24 mouse cellular contexts compared by ENCODE assay signal in genomic region chr8:30937449-30938075, GRCm38 (mm10).
DNase-seq lines count a peak whose midpoint lies in the region; ATAC-seq and TF ChIP-seq lines count a peak whose summit lies in the region.
"Had no signal": no experiment of that assay in that cellular context is flagged by ENCODE, and none has a peak within 500 bp of the region (broad histone marks: within the 10 kb centered on the region; RNA-seq: fewer than 3 reads in every experiment).

No protein-coding gene starts in this region.

- H3K4me3 ChIP-seq in forebrain, embryonic 15.5 days, result no peak overlapping the region
- no peak overlapping the region for H3K4me3 ChIP-seq in forebrain, embryonic 11.5 days (ENCODE audit: low read depth, low read length)
- no peak overlapping the region for H3K4me3 ChIP-seq in lung, adult 2 months (replicated peaks; ENCODE audit: extremely low read depth, low read depth, low read length)
- H3K4me3 ChIP-seq: embryonic facial prominence, embryonic 10.5 days; embryonic facial prominence, embryonic 13.5 days; erythroblast, embryonic 14.5 days; gastrocnemius, adult 2 months; heart, adult 2 months; heart, embryonic 10.5 days; hindbrain, embryonic 12.5 days; hindbrain, embryonic 15.5 days had no signal

- H3K9ac ChIP-seq in forebrain, embryonic 15.5 days (replicated peaks), result no peak overlapping the region
- no peak overlapping the region for H3K9ac ChIP-seq in forebrain, embryonic 11.5 days (ENCODE audit: low read length)
- H3K9ac ChIP-seq: embryonic facial prominence, embryonic 13.5 days; hindbrain, embryonic 12.5 days; hindbrain, embryonic 15.5 days had no signal

- TF ChIP-seq POLR2A in brain, embryonic 14.5 days (IDR thresholded peaks at IDR 0.05; ENCODE audit: borderline replicate concordance, extremely low read depth, insufficient read depth, insufficient read length, poor library complexity, severe bottlenecking), result no peak
- TF ChIP-seq POLR2A in lung, adult 2 months (IDR thresholded peaks at IDR 0.05; ENCODE audit: borderline replicate concordance, extremely low read depth, low read depth, low read length), result no peak

- no peaks in the 10 kb centered on the region for H3K36me3 ChIP-seq in forebrain, embryonic 15.5 days
- no peaks in the 10 kb centered on the region for H3K36me3 ChIP-seq in forebrain, embryonic 11.5 days (ENCODE audit: control insufficient read depth, insufficient read depth, low read length)
- H3K36me3 ChIP-seq: embryonic facial prominence, embryonic 10.5 days; embryonic facial prominence, embryonic 13.5 days; heart, embryonic 10.5 days; hindbrain, embryonic 12.5 days; hindbrain, embryonic 15.5 days had no signal

- DNase-seq in cerebellum, postnatal 10 days, result peak; percentile 35 to 52
- no peak for DNase-seq in cerebellum, adult 11 months
- no peak for DNase-seq in forebrain, embryonic 11.5 days (ENCODE audit: low spot score)
- peak; percentile 81 for DNase-seq in brain, embryonic 14.5 days (ENCODE audit: low read depth)
- no peak for DNase-seq in lung, adult 2 months
- DNase-seq: adrenal gland, adult 8-10 months; adrenal gland, postnatal 25 days; cerebellum, adult 2 months; cerebellum, adult 9-11 months; cerebellum, postnatal 36 days; embryo, embryonic 11 days; gastrocnemius, adult 2 months; gastrocnemius, postnatal 14 days; heart, adult 2 months; kidney, adult 2 months had no signal

- peak; percentile 82 for ATAC-seq in forebrain, embryonic 15.5 days (replicated peaks)
- no peak for ATAC-seq in forebrain, embryonic 11.5 days (replicated peaks; ENCODE audit: low FRiP score)
- ATAC-seq: activated CD4-positive, CD25-positive, alpha-beta regulatory T cell, adult 4 months; intestine, postnatal 0 days had no signal

- H3K9me3 ChIP-seq in forebrain, embryonic 15.5 days, result no peaks in the 10 kb centered on the region
- no peaks in the 10 kb centered on the region for H3K9me3 ChIP-seq in forebrain, embryonic 11.5 days (ENCODE audit: control insufficient read depth, low read length)
- H3K9me3 ChIP-seq: embryonic facial prominence, embryonic 10.5 days; embryonic facial prominence, embryonic 13.5 days; heart, embryonic 10.5 days; hindbrain, embryonic 12.5 days; hindbrain, embryonic 15.5 days had no signal

- 42% methylated on average over 4 of the region's 4 CpGs for WGBS in forebrain, embryonic 15.5 days
- WGBS in forebrain, embryonic 11.5 days, result 80% methylated on average over 4 of the region's 4 CpGs
- whole genome bisulfite sequencing in lung, adult 2 months, result 72% methylated on average over 4 of the region's 4 CpGs

- no peak overlapping the region for H3K27ac ChIP-seq in forebrain, embryonic 15.5 days (replicated peaks)
- no peak overlapping the region for H3K27ac ChIP-seq in forebrain, embryonic 11.5 days (ENCODE audit: low read depth, low read length)
- H3K27ac ChIP-seq: embryonic facial prominence, embryonic 10.5 days; embryonic facial prominence, embryonic 13.5 days; gastrocnemius, adult 2 months; heart, adult 2 months; heart, embryonic 10.5 days; hindbrain, embryonic 12.5 days; hindbrain, embryonic 15.5 days had no signal

- no peak overlapping the region for H3K4me2 ChIP-seq in forebrain, embryonic 15.5 days (replicated peaks)
- H3K4me2 ChIP-seq in forebrain, embryonic 11.5 days (ENCODE audit: low read depth, low read length, severe bottlenecking), result no peak overlapping the region
- H3K4me2 ChIP-seq: embryonic facial prominence, embryonic 13.5 days; hindbrain, embryonic 12.5 days; hindbrain, embryonic 15.5 days had no signal

- no peak for TF ChIP-seq CTCF in brain, embryonic 14.5 days (IDR thresholded peaks at IDR 0.05; ENCODE audit: borderline replicate concordance, extremely low read depth, insufficient read depth, insufficient read length)
- TF ChIP-seq CTCF in lung, adult 2 months (IDR thresholded peaks at IDR 0.05; ENCODE audit: insufficient read depth, low read length), result no peak

- H3K27me3 ChIP-seq in forebrain, embryonic 15.5 days, result no peaks in the 10 kb centered on the region
- no peaks in the 10 kb centered on the region for H3K27me3 ChIP-seq in forebrain, embryonic 11.5 days (ENCODE audit: control insufficient read depth, insufficient read depth, low read length)
- H3K27me3 ChIP-seq: embryonic facial prominence, embryonic 13.5 days; hindbrain, embryonic 12.5 days; hindbrain, embryonic 15.5 days had no signal

- H3K4me1 ChIP-seq in forebrain, embryonic 15.5 days, result no peaks in the 10 kb centered on the region
- no peaks in the 10 kb centered on the region for H3K4me1 ChIP-seq in forebrain, embryonic 11.5 days (replicated peaks; ENCODE audit: control insufficient read depth, insufficient read depth, low read length)
- no peaks in the 10 kb centered on the region for H3K4me1 ChIP-seq in lung, adult 2 months (ENCODE audit: control insufficient read depth, insufficient read depth, low read length)
- H3K4me1 ChIP-seq: heart, embryonic 10.5 days; hindbrain, embryonic 12.5 days; hindbrain, embryonic 15.5 days had no signal

Comparison
In these comparisons a context has a peak if more than half of its experiments do, and no peak if none do; other contexts are left out.
1. DNase-seq: peak in cerebellum, postnatal 10 days (2 of 2) and brain, embryonic 14.5 days (single experiment); none in cerebellum, adult 11 months (single experiment), forebrain, embryonic 11.5 days (single experiment) and lung, adult 2 months (single experiment).